Mouse (Mus musculus) ES-CJ7 (cell line): ENCODE measurements around the gene Pde4a.

Experiments used
- DNase-seq: peaks from one replicate; pipeline ENCODE4 v3.0.0; 2011; ENCODE audit warnings: low read depth, low spot score

Gene Pde4a

DNA sequence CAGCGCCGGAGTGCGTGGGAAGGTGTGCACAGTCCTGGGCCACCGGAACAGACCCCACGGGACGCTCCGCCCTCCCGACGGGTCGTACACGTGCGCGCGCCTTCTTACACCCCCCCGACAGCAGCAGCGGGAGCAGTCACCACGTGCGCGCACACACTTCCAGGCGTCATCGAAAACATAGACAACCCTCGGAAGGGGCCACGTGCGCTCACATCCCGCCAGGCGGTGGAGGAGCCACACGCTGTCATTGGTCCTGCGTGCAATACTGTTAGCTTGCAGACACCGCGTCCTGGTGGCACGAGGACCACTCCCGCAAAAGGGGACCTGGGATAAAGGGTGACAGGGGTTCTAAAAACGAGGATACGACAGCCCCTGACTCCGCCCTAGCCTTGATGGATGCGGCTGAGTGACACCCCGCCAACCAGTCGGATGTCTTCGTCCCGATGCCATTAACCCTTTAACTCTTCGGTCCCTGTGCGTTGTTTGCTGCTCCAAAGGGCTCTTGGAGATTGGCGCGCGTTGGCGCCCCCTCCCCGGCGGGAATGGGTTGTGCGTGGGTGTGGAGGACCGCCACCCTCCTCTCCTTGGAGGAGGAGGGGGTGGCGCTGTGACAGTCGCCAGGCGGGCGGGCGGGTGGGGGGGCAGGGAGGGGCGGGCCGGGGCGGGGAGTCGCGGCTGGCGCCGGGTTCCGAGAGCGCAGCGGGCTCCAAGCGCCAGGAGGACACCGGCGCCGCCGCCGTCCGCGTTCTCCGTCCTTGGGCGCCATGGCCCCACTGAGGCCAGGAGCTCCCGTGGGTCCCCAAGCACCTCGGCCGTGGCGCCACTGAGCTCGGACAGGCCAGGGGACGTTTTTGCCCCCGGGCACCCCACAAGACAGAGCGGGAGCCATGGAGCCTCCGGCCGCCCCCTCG is at the start of gene Pde4a:
Gene Pde4a, plus strand, starts transcription at position 674 of the 911 bp plus-strand sequence.
- peak; percentile 82 for DNase-seq

DNA sequence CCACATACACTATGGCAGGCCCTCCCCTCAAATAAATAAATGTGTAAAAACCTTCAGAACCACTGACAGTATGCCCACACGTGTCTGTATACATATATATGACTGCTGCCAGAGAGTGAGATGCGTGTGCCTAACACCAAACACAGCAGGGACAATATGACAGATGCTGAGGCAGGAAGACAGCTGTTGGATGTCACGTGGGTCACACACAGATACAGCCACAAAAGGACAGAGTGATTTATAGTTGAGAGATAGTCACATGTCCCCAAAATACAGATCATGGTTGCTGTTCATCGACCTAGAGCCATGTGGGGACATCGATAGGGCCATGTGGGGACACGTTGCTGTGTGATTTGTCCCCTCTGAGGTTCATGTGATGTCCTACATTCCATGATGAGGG is 48.4 kb upstream of the Pde4a start:
- DNase-seq, result no peak

DNA sequence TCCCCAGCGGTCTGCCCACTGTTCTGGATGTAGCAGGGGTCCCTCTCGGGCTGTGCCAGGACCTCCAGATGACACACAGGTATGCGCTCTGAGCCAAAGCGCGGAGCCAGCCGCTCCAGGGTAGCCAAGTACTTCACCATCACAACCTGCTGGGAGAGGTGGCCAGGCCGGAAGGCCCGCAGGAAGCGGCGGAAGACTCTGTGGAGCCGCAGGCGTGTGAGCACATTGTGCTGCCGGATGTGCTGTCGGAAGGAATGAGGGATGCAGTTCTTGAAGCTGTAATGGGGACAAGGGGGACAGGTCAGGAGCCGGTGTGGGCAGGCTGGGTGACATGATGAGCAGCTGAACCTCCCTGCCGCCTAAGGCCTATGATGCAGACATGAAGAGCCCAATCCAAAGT is 44.0 kb upstream of the Pde4a start:
- no peak for DNase-seq

DNA sequence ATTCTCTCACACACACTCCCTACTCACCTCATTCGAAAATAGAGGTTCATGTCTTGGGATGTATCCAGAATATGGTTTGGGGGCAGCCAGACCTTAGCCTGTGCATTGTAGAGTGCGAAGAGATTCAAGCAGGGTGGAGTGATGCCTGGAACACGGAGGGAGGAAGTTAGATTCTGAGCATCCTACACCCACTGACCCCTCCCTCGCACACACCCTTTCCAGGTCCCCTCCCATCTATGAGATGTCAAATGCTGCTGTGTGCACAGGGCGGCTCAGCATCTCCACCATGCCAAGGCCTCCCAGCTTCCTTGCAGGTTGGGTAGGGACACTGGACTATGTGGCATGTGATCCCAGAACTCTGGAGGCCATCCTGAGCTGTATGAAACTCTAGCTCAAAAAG is 40.7 kb upstream of the Pde4a start:
- no peak for DNase-seq

DNA sequence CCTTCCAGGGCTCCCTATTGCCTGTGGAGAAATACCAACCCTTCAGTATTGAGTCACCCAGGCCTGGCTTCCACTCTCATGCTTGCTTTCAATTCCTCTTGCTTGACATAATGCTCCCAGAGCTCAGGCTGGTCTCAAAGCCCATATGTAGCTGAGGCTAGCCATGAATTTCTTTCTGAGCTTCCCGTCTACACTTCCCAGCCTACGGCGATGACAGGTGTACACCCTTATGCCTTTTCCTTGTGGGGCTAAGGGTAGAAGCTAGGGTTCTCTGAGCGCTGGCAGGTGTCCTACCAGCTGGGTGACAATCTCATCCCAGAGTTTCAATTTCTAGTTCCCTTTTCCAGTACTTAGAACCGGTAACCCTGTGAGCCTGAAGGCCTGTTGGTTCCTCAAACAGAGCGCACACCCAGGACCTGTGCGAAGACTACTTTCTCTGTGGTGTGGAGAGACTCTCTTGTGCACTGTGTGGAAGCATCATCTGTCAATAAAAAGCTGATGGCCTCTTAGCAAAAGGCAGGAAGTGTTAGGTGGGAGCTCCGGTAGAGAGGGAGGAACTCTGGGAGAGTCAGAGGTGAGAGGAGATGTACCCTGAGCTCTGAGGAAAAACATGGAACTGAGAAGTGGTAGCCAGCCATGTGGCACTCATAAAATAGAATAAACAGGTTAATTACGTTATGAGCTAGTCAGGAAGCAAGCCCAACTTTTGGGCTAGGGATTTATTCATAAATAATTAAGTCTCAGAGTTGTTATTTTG is 39.8 kb upstream of the Pde4a start:
- DNase-seq, result no peak

DNA sequence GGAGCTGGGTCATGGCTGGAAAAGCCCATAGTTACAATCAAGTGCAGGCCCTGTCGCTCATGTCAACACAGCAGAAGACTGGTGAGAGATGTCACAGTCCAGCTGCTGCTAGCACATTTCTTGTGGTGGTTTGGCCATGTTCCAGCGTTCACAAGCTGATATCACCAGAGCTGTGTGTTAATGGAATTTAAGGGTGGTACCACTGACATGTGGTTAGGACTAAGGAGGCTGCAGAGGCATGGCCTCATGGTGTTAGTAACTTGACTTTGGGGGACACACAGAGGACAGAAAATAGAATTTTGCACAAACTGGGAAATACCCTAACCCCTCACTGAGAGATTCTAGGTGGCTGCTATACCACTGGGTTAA is 39.3 kb upstream of the Pde4a start:
- DNase-seq, result no peak

DNA sequence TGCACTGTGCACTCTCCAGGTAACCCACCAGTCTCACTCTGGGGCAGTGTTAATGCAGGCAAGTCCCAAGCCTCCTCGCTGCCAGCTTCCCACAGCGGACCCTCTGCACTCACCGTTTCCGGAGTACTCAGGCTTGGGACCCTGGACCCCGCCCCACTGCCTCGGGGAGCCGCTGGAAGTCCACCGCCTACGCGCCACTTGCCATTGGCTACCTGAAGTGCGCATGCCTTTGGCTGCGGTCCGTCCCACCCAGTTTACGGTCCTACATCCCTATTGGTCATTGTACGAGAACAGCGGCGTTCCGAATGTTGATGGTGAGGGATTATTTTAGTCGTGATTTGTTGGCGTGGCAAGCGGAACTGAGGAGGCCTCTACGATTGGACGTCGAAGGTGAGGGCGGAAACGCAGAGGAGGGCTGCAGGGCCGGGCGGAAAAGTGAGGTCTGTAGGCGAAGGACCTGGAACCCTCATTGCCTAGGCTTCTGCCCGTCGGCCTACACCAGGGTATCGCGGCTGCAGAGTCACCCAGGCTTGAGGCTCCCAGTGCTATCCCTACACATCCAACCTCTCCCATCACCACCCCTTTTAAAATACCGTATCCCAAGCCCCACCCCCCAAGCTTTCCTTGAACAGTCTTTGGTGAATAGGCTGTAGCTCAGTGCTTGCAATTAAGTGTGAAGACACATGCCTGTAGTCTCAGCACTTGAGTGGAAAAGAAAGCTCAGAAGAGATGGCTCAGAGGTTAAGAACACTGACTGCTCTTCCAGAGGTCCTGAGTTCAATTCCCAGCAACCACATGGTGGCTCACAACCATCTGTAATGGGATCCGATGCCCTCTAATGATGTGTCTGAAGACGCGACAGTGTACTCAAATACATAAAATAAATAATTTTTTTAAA is 34.2 kb upstream of the Pde4a start, which contains the start of gene Tyk2:
Gene Tyk2, minus strand, starts transcription at position 185 of the 898 bp plus-strand sequence.
- DNase-seq, result peak; percentile 99

DNA sequence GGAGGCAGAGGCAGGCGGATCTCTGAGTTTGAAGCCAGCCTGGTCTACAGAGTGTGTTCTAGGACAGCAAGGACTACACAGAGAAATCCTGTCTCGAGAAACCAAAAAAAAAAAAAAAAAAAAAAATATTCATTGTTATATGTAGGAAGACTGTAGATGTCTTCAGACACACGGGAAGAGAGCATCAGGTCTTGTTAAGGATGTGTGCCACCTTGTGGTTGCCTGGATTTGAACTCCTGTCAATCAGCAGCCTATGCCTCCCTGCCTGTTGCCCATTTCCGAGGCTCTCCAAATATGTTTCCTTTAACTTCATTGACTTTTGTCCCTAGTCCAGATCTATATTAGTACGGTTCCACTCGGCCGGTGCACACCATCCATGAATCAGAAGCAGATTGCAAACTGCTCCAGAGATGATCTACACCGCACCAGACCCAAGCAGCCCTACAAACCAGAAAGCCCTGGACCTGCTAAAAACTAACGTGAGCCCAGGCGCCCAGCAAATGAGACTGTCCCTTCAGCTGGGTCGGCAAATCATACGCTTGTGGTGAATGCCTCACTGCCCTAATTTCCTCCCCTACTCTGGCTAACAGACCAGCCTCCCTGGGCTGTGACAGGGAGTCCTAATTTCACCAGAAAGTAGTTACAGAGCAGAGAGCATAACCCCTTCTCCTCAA is 33.3 kb upstream of the Pde4a start:
- DNase-seq, result peak; percentile 44

DNA sequence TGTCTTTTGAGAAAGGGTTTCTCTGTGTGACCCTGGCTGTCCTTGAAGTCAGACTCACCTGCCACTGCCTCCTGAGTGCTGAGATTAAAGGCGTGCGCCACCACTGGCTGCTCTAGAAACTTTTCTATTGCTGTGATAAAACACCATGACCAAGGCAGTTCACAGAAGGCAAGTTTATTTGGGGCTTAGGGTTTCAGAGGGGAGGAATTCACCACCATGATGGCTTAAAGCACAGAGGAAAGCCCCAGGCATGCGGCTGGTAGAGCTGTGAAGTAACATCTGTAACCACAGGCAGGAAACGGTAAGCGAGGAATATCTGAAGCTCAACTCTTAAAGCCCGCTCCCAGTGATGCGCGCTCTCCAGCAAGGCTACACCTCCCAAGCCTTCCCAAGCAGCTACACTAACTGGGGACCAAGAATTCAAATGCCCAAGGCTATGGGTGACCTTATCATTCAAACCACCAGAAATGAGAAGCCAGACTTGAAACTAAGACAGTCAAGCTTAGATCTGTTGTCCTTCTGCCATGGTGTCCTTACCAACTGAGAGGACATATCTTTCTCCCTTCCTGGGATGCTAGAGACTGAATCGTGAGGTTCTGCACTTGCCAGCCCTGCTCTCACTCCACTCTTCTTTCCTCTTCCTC is 32.3 kb upstream of the Pde4a start:
- peak; percentile 27 for DNase-seq

DNA sequence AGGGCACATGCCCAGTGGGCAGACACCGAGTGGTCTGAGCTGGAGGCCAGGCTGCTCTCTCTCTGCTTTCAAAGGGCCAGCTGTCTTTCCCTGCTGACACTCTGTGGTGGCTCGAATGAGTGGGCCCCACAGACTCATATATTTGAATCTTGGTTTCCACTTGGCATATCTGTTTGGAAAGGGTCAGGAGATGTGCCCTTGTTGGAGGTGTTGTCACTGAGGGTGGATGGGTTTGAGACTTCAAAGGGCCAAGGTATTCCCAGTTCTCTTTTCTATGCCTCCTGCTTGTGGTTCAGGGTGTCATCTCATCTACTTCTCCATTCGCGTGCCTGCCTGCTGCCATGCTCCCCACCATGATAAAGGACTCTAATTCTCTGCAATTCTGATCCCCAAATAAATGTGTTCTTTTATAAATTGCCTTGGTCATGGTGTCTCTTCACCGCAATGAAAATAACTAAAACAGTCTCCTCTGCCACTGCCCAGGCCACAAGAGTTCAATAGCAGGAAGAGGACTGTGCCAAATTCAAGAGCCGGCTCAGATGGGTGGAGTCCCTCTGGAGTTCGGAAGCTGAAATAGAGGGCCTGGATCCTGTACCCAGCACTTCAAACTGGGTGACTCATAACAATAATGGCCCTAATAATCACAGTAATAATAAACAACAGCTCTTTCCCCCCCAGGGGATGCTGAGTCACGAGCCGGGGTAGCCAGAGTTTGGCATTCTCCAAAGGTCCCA is 30.8 kb upstream of the Pde4a start:
- DNase-seq, result no peak

DNA sequence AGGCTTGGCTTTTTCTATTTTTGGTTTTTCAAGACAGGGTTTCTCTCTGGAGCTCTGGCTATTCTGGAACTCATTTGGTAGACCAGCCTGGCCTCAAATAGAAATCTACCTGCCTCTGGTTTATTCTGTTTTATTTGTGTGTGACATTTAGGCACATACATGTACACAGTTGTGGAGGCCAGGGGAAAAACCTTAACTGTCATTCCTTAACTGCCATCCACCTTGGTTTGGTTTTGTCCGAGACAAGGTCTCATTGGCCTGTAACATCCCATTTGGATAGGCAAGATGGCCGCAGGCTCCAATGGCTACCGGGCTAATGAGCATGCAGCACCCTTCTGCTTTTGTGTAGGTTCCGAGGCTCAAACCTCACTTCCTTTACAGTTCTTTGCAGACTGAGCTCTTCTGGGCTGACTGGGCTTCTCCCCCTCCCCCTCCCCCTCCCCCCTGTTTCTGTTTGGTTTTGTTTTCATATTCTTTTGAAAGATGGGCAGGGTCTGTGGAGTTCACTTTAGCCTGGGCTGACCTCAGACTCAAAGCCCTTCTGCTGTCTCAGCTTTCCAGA is 30.1 kb upstream of the Pde4a start:
- DNase-seq, result no peak

DNA sequence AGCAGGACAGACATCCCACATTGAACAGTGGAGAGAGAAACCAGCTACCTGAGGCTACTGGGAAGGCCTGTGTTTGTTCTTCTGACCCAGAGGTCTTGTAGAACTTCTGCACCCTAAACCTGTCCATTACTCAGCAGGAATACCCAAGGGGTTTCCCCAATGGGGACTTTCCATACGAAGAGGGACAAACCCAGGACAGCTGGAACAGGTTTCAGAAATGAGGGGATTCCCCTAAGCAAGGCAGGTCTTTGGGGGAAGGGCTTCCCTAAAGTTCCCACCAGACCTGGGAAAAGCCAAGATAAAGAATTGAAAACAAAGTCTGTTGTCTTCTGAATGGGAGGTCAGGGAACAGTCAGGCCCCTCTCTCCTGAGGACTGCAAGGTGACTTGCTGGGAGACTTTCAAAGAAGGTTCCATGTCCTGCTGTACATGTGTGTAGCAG is 29.6 kb upstream of the Pde4a start:
- DNase-seq, result no peak

DNA sequence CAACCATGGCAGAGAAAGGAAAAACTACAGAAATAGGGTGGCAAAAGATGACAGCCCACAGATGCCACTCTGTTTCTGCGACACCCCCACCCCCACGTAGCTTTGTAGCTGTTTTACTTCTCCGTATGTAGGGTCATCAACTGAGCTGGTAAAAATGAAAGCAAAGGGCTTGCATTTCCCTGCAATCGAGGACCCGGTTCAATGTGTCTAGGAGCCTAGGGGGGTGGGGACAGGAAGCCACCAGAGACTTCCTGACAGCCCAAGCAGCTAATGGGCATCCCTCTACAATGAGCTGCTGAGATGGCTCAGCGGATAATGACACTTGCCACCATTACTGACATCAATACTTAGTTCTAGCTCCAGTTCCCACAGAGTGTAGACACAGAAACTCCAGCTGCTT is 29.1 kb upstream of the Pde4a start:
- no peak for DNase-seq

DNA sequence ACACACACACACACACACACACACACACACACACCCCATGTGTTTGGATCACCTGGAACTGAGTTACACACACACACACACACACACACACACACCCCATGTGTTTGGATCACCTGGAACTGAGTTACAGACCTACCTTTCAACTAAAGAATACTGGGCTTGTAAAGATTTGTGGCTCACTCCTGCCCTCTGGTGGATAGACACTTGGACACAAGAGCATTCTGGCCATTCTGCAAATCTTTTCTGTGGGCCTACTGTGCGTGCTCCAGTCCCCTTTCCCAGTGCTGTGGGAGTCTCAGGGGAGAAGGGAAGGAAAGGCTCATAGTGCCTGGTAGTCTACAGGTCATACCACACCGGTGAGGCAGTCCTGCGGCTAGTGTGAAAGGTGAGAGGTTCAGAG is 28.3 kb upstream of the Pde4a start:
- peak; percentile 80 for DNase-seq

DNA sequence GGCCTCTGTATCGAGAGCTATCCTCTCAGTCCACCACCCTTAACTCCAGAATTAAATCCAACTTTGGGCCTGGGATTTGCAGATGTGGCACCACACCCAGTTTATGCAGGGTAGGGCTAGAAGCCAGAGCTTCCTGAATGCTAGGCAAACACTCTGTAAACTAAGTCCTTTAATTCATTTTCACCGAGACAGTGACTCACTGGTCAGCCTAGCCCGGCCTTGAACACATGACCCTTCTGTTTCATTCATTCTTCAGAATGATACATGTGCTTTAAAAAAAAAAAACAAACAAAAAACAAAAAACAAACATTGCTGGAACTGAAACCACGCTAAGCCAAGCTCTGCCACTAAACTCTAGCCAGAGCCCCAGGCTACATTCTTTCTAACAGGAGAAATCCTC is 27.1 kb upstream of the Pde4a start:
- DNase-seq, result no peak

DNA sequence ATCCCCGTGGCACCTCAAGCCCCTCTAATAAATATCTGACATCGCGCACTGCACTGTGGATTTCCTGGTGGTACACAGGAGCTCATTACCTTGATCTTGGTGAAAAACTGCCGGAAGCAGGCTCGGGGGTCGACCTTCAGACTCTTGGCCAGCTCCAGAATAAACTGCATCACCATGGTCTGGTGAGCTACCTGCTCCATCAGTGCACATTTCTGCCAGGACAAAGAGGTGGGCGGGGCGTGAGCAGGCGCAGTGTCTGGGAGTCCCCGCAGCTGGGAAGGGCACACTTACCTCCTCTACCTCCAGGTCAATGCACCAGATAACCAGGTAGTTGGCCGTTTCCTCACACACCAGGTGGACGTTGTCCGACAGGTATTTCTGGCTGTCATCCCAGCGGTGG is 23.6 kb upstream of the Pde4a start:
- no peak for DNase-seq

DNA sequence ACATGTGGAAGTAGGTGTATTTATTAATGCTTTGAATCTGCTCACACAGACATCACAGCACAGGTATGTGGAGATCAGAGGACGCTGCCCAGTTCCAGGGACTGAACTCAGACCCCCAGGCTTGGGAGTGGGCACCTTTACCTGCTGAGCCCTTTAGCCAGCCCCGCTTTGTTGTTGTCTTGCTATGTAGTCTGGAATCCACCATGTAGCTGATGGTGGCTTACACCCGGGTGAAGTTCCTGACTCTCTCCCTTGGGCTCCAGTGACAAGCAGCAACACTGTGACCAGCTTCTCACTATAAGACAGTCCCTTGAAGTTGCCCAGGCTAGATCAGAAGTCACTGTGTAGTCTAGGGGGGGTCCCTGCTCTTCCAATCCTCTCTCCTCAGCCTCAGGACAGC is 21.2 kb upstream of the Pde4a start:
- no peak for DNase-seq

DNA sequence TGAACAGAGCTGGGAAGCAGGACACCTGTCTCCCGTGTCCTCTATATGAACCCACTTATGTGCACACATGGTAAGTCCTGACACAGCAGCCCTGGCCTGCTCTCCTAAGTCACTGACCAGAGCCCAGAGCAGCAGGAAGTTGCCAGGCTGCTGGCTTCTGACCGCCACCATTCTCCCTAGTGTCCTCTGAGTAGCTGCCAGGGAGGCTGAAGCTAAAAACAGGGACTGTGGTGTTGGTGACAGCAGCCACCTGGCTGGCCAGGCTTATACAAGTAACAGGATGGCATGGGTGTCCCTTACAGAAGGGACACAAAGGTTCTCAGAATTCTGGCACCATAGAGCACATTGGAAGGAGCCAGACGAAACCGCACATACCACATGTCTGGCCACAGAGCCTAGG is 20.1 kb upstream of the Pde4a start:
- no peak for DNase-seq

DNA sequence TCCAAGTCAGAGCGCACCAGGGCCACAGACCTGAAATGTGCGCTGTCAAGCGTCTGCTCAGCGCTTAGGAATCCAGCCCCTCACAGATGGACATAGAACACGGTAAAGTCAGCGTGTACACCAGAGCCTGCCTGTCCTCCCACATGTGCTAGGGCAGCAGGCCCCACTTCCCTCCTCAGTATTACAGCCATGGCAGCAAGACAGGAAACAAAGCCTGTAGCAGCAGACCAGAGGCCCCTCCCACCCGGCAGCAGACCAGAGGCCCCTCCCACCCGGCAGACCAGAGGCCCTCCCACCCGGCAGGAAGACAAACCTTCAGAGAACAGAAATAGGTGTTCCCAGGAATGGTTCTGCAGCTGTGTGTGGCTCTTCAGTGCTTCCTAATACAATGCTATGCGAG is 18.8 kb upstream of the Pde4a start:
- no peak for DNase-seq

DNA sequence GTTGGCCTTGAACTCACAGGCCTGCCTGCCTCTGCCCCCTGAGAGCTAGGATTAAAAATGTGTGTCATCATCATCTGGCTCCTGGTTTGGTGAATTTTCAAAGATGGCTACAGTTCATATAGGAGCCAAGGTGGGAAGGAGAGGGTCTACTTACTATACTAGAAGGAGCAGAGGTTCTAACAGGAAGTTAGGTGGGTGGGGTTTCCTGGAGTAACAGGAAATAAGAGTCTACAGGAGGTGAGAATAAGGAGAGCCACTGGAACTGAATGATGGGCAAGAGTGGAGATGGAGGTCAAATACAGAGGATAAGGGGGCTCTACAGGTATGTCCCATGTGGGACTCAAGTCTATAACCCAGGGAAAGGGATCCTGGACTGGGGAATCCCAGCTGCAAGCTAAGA is 17.1 kb upstream of the Pde4a start:
- peak; percentile 34 for DNase-seq
